Mouse (Mus musculus): ENCODE data around the gene Csf3r.

DNA sequence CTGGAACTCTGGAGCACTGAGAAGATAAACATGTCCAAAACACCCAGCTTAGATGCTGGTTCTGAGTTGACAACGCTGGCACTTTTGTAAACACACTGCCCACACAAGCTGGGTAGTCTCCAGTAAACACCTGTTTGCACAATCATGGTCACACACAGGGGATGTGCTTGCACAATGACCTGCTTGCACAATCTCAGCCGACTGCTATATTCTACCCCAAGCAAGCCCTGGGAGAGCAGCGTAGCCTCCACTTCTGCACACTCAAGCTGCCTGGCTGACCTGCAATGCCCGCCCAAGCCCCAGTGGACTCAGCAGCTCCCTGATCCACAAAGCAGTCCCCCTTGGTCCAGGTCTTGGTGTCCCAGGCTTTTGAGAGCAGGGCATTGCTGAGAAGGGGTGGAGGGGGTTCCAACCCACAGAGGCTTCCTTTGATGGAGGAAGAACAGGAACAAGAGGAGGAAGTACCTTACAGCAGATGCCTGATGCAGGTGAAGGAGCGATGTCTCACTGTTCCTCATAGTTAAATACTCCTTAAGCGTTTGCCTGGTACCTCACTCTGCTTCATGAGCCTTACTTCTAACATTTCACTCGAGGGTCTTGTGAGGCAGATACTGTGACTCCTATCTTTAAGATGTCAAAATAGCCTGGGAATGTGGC is 6.5 kb upstream of the Csf3r start:
- no peak for TF ChIP-seq CTCF (conservative IDR thresholded peaks at IDR 0.05 in 1 of 2, IDR thresholded peaks at IDR 0.05 in 1 of 2; ENCODE audit: low read depth in 2 of 2, low read length in 2 of 2)
- no peak for TF ChIP-seq CHD2 (IDR thresholded peaks at IDR 0.05; ENCODE audit: low read length)
- TF ChIP-seq SMC3 (IDR thresholded peaks at IDR 0.05; ENCODE audit: low read depth, low read length), result no peak
- no peak for TF ChIP-seq SIN3A (IDR thresholded peaks at IDR 0.05; ENCODE audit: low read length)
- TF ChIP-seq RAD21 (IDR thresholded peaks at IDR 0.05; ENCODE audit: low read depth, low read length), result no peak
- no peak for TF ChIP-seq ZMIZ1 (IDR thresholded peaks at IDR 0.05; ENCODE audit: low read depth, low read length)
